Mouse (Mus musculus): ENCODE results near the gene Cpsf4l.

DNA sequence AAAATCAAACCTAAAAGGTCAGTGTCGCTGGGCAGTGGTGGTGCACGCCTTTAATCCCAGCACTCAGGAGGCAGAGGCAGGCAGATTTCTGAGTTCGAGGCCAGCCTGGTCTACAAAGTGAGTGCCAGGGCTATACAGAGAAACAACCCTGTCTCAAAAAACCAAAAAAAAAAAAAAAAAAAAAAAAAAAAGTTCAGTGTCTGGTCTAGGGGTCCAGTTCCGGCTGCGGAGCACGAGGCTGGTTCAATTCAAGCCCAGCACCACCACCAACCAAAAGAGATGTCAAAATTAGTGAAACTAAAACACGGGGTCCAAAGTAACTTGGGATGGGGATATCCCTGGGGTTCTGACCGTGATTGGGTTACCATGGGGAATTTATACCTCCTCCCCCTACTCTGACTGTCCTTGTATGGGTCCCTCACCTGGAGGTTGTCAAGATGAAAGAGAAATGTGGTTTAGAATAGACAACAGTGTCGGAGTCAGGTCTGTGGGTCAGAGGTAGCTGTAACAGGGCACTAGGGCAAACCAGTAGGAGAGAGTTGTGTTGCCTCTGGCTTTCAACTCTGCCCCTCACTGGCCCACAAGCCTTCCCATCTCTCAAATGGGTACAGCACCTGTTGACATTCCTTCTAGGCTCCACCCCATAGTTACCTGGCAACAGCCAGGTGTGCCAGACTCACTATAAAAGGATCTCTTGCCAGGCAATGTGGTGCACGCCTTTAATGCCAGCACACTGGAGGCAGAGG, 43.0 kb upstream of the Cpsf4l start:
- TF ChIP-seq CTCF (IDR thresholded peaks at IDR 0.05; ENCODE audit: low read depth, low read length) = no peak
- TF ChIP-seq POLR2A (IDR thresholded peaks at IDR 0.05; ENCODE audit: borderline replicate concordance, low read depth, low read length) = no peak
